10 mouse cellular contexts compared by ENCODE assay signal in genomic region chr12:100897736-100898650, GRCm38 (mm10). TPM values are rescaled to one million over a fixed set of nuclear protein-coding genes. Genes with fewer than 3 reads are reported as not detected.
DNase-seq lines count a peak whose midpoint lies in the region; ATAC-seq lines count a peak whose summit lies in the region.
"Had no signal": no experiment of that assay in that cellular context is flagged by ENCODE, and none has a peak within 500 bp of the region (broad histone marks: within the 10 kb centered on the region; RNA-seq: fewer than 3 reads in every experiment).

No protein-coding gene starts in this region.

- DNase-seq in cerebellum, postnatal 4 days (ENCODE audit: low spot score in 2 of 2): no peak
- DNase-seq in A20 (ENCODE audit: low read depth, low spot score): peak; percentile 37
- DNase-seq in right cerebral cortex, postnatal 10 days (ENCODE audit: low spot score in 2 of 2): no peak
- no peak for DNase-seq in urinary bladder, postnatal 25 days (ENCODE audit: low spot score)
- no peak for DNase-seq in urinary bladder, postnatal 4 days (ENCODE audit: low spot score in 2 of 2)
- DNase-seq: heart, postnatal 4 days had no signal

- H3K9ac ChIP-seq in embryonic facial prominence, embryonic 12.5 days: no peak overlapping the region

- peaks cover 16% of the 10 kb centered on the region; the same call in 1 of the 2 replicates for H3K4me1 ChIP-seq in embryonic facial prominence, embryonic 12.5 days

- H3K9me3 ChIP-seq in embryonic facial prominence, embryonic 12.5 days: no peaks in the 10 kb centered on the region

- 30% methylated on average over 12 of the region's 12 CpGs for WGBS in embryonic facial prominence, embryonic 12.5 days

- peaks cover 59% of the 10 kb centered on the region for H3K27me3 ChIP-seq in embryonic facial prominence, embryonic 12.5 days

- ATAC-seq in cerebellum, adult (ENCODE audit: insufficient number of reproducible peaks, low FRiP score, low TSS enrichment): peak; percentile 72
- ATAC-seq in embryonic facial prominence, embryonic 12.5 days (ENCODE audit: insufficient number of reproducible peaks, insufficient read depth, low FRiP score, low TSS enrichment): no peak
- ATAC-seq in megakaryocyte progenitor cell, adult 5-6 weeks (replicated peaks; ENCODE audit: poor library complexity): 0 out of 2 replicates have a peak, but pooled peaks have one; percentile 11

- no peak overlapping the region; the same call in 1 of the 2 replicates for H3K4me3 ChIP-seq in embryonic facial prominence, embryonic 12.5 days

- no peaks in the 10 kb centered on the region for H3K36me3 ChIP-seq in embryonic facial prominence, embryonic 12.5 days

- peak overlapping the region; percentile 73 for H3K4me2 ChIP-seq in embryonic facial prominence, embryonic 12.5 days (replicated peaks)

- no peak overlapping the region for H3K27ac ChIP-seq in embryonic facial prominence, embryonic 12.5 days
- H3K27ac ChIP-seq: macrophage had no signal

RNA-seq across cellular contexts. Expression of gene Gpr68, which starts 10.0 kb away (rescaled TPM):
- polyA plus RNA-seq in embryonic facial prominence, embryonic 12.5 days (2016; fragmentation: Nextera tagmentation; extraction: Ambion mirVana): 0.06 and 0.28 TPM in 2 replicates
- 0.37 and 0.39 TPM in 2 replicates for total RNA-seq in megakaryocyte progenitor cell, adult 5-6 weeks (2015)
- 0.08 and 1.1 TPM in 2 replicates for total RNA-seq in megakaryocyte progenitor cell, adult 5-6 weeks (2017)
